Mouse (Mus musculus) stomach, embryonic 16.5 days (tissue): Measurements from ENCODE around the gene Gm49336. TPM values are rescaled to one million over a fixed set of nuclear protein-coding genes. Genes with fewer than 3 reads are reported as not detected.
A peak's percentile ranks its signal among the peaks of the same experiment; 100 is the strongest.

ENCODE experiments used
- ATAC-seq: fragments of 200-750 bp; cut with Nextera tagmentation; 2 replicates; pipeline ENCODE4 v1.8.0; 2017; ENCODE audit warnings: moderate number of reproducible peaks, moderate TSS enrichment; ENCODE audit not compliant: insufficient read depth, low FRiP score
- H3K27ac ChIP-seq: fragments of 300-500 bp; sonication (generic); 2 replicates; pipeline ENCODE4 v1.5.1; 2014; ENCODE audit warnings: low read length
- H3K27me3 ChIP-seq: fragments of 300-500 bp; sonication (generic); 2 replicates; pipeline ENCODE4 v1.6.1; 2014; ENCODE audit warnings: low read length, control low read depth, mixed read lengths; ENCODE audit not compliant: control insufficient read depth, insufficient read depth
- H3K36me3 ChIP-seq: fragments of 300-500 bp; sonication (generic); 2 replicates; pipeline ENCODE4 v1.6.1; 2014; ENCODE audit warnings: low read length; ENCODE audit not compliant: control insufficient read depth, insufficient read depth
- H3K4me1 ChIP-seq: fragments of 300-500 bp; sonication (generic); 2 replicates; pipeline ENCODE4 v1.6.1; 2014; ENCODE audit warnings: low read length, control low read depth, mixed read lengths; ENCODE audit not compliant: control insufficient read depth, insufficient read depth
- H3K4me2 ChIP-seq: fragments of 300-500 bp; sonication (generic); 2 replicates; pipeline ENCODE4 v1.6.1; 2014; ENCODE audit warnings: low read depth, low read length, mixed read lengths
- H3K4me3 ChIP-seq: fragments of 300-500 bp; sonication (generic); replicated peaks from 2 replicates; pipeline ENCODE4 v1.5.1; 2014; ENCODE audit warnings: mild to moderate bottlenecking, low read length
- H3K9ac ChIP-seq: fragments of 300-500 bp; sonication (generic); 2 replicates; pipeline ENCODE4 v1.6.1; 2014; ENCODE audit warnings: low read length
- H3K9me3 ChIP-seq: fragments of 300-500 bp; sonication (generic); replicated peaks from 2 replicates; pipeline ENCODE4 v1.6.1; 2016; ENCODE audit warnings: low read length, control low read depth; ENCODE audit not compliant: control insufficient read depth
- WGBS: fragments of 180-500 bp; shearing (Covaris S2); extraction: QIAGEN DNeasy Blood & Tissue Kit; methylation state at CpG from one replicate; pipeline ENCODE4 v1.1.7; 2014; 5-methylcytosine and 5-hydroxymethylcytosine counted together
- polyA plus RNA-seq: library from polyadenylated mRNA; unstranded; fragments of >200 nt; fragmentation: Nextera tagmentation; extraction: Ambion mirVana; gene quantifications from 2 replicates; pipeline ENCODE4 v1.2.1, GENCODE M21; 2015

Gene Gm49336
- polyA plus RNA-seq, 1 experiment from 2014 or later = 50.5 TPM

- no peak for ATAC-seq
- H3K36me3 ChIP-seq = no peaks in the 10 kb centered on the region
- no peaks in the 10 kb centered on the region for H3K27me3 ChIP-seq
- H3K4me1 ChIP-seq = peaks cover 22% of the 10 kb centered on the region
- no peak overlapping the region for H3K9ac ChIP-seq
- H3K9me3 ChIP-seq = no peaks in the 10 kb centered on the region
- 77% methylated on average over 6 of the region's 6 CpGs for WGBS
- H3K4me2 ChIP-seq = no peak overlapping the region
- H3K27ac ChIP-seq = no peak overlapping the region
- no peak overlapping the region for H3K4me3 ChIP-seq
Measured at GRCm38 (mm10) chr14:60269333-60269732, 18.0 kb upstream of the Gm49336 start.

- WGBS = 0% methylated on average over 51 of the region's 51 CpGs
- Histone ChIP-seq H3K4me2 (peak within 1 kb of the TSS; percentile 63), H3K4me1 (peaks cover 17% of the 10 kb centered on the region), H3K27ac (peak within 1 kb of the TSS; percentile 82), H3K4me3 (peak within 1 kb of the TSS; percentile 92), H3K27me3 (no peaks in the 10 kb centered on the region), H3K36me3 (no peaks in the 10 kb centered on the region), H3K9me3 (no peaks in the 10 kb centered on the region), H3K9ac (peak within 1 kb of the TSS; percentile 87)
- ATAC-seq = peak; percentile 99
Measured at GRCm38 (mm10) chr14:60264990-60265876, 13.9 kb upstream of the Gm49336 start, which contains the start of gene Mtmr6. Gene Mtmr6, plus strand, starts transcription at chr14:60265228.

GRCm38 (mm10) chr14:60262316-60262715, 11.0 kb upstream of the Gm49336 start:
- H3K27me3 ChIP-seq = no peaks in the 10 kb centered on the region
- H3K36me3 ChIP-seq = no peaks in the 10 kb centered on the region
- H3K4me3 ChIP-seq = no peak overlapping the region
- no peak overlapping the region for H3K27ac ChIP-seq
- ATAC-seq = no peak
- no peak overlapping the region for H3K4me2 ChIP-seq
- H3K9ac ChIP-seq = peak overlapping the region; percentile 23; the same call in 1 of the 2 replicates
- 41% methylated on average over 7 of the region's 7 CpGs for WGBS
- peaks cover 11% of the 10 kb centered on the region for H3K4me1 ChIP-seq
- no peaks in the 10 kb centered on the region for H3K9me3 ChIP-seq

GRCm38 (mm10) chr14:60257851-60258250, 6.5 kb upstream of the Gm49336 start:
- Histone ChIP-seq H3K4me2 (no peak overlapping the region), H3K4me1 (no peaks in the 10 kb centered on the region), H3K27me3 (no peaks in the 10 kb centered on the region), H3K4me3 (no peak overlapping the region), H3K9ac (no peak overlapping the region), H3K27ac (no peak overlapping the region), H3K9me3 (no peaks in the 10 kb centered on the region), H3K36me3 (no peaks in the 10 kb centered on the region)
- ATAC-seq = no peak
- 88% methylated on average over 1 of the region's 1 CpGs for WGBS

- H3K4me2 ChIP-seq = no peak overlapping the region
- no peak overlapping the region for H3K9ac ChIP-seq
- H3K36me3 ChIP-seq = no peaks in the 10 kb centered on the region
- no peaks in the 10 kb centered on the region for H3K27me3 ChIP-seq
- no peaks in the 10 kb centered on the region for H3K9me3 ChIP-seq
- 39% methylated on average over 4 of the region's 4 CpGs for WGBS
- no peak overlapping the region for H3K4me3 ChIP-seq
- H3K27ac ChIP-seq = no peak overlapping the region
- ATAC-seq = peak; percentile 50; the same call in 1 of the 2 replicates
- peaks cover 5% of the 10 kb centered on the region for H3K4me1 ChIP-seq
Measured at GRCm38 (mm10) chr14:60257101-60257500, 5.8 kb upstream of the Gm49336 start.

- Histone ChIP-seq H3K27ac (no peak overlapping the region), H3K27me3 (no peaks in the 10 kb centered on the region), H3K4me3 (no peak overlapping the region), H3K9ac (no peak overlapping the region), H3K4me1 (peaks cover 5% of the 10 kb centered on the region), H3K36me3 (no peaks in the 10 kb centered on the region), H3K9me3 (no peaks in the 10 kb centered on the region), H3K4me2 (no peak overlapping the region)
- no peak for ATAC-seq
- WGBS = 31% methylated on average over 3 of the region's 3 CpGs
Measured at GRCm38 (mm10) chr14:60256356-60256755, 5.0 kb upstream of the Gm49336 start.

- no peaks in the 10 kb centered on the region for H3K36me3 ChIP-seq
- H3K4me2 ChIP-seq = no peak overlapping the region
- H3K27ac ChIP-seq = no peak overlapping the region
- peaks cover 11% of the 10 kb centered on the region for H3K4me1 ChIP-seq
- no peak for ATAC-seq
- no peaks in the 10 kb centered on the region for H3K27me3 ChIP-seq
- no peak overlapping the region for H3K9ac ChIP-seq
- no peak overlapping the region for H3K4me3 ChIP-seq
- H3K9me3 ChIP-seq = no peaks in the 10 kb centered on the region
Measured at GRCm38 (mm10) chr14:60254774-60255173, 3.5 kb upstream of the Gm49336 start.

GRCm38 (mm10) chr14:60253466-60253865, 2.2 kb upstream of the Gm49336 start:
- Histone ChIP-seq H3K4me1 (peaks cover 14% of the 10 kb centered on the region), H3K36me3 (no peaks in the 10 kb centered on the region), H3K9ac (no peak overlapping the region), H3K27me3 (no peaks in the 10 kb centered on the region), H3K4me2 (no peak overlapping the region), H3K4me3 (no peak overlapping the region), H3K9me3 (no peaks in the 10 kb centered on the region), H3K27ac (no peak overlapping the region)
- no peak for ATAC-seq
- 91% methylated on average over 3 of the region's 3 CpGs for WGBS
